Mouse (Mus musculus): ENCODE results near the gene Reep3. TPM values are rescaled to one million over a fixed set of nuclear protein-coding genes. Genes with fewer than 3 reads are reported as not detected.

Gene Reep3
- total and polyA plus RNA-seq, 3 experiments: 21.8 to 23.3 (median 23.2) TPM

- in situ Hi-C loops (cut with MboI; ENCODE audit: low pct_ligation_motif_present, low pct_unique_long_range_greater_than_20kb, low sequenced_read_pairs): no loop called here
- dilution Hi-C loops (cut with MboI; ENCODE audit: extremely low pct_ligation_motif_present, extremely low pct_unique_long_range_greater_than_20kb, low sequenced_read_pairs): no loop called here
- DNase-seq (ENCODE audit: extremely low read depth): peak; percentile 32
- no peak overlapping the region for H3K27ac ChIP-seq (ENCODE audit: insufficient read depth, low read depth)
- H3K79me2 ChIP-seq (replicated peaks; ENCODE audit: control insufficient read depth, extremely low read depth, insufficient read depth, poor library complexity, severe bottlenecking): no peaks in the 10 kb centered on the region
- no peak overlapping the region for H3K9ac ChIP-seq (ENCODE audit: insufficient read depth, low read depth)
- H3K36me3 ChIP-seq (replicated peaks in 1 of 2; ENCODE audit: control insufficient read depth in 1 of 2, insufficient read depth in 1 of 2, low read length in 1 of 2): no peaks in the 10 kb centered on the region
- H3K4me1 ChIP-seq (ENCODE audit: control insufficient read depth in 1 of 2, insufficient read depth in 2 of 2): peaks cover 0 to 3% of the 10 kb centered on the region in 2 experiments; a peak in 2 of 4 replicates
- H3K4me3 ChIP-seq (replicated peaks in 1 of 3; ENCODE audit: low read depth in 2 of 3, low read length in 2 of 3, poor library complexity in 1 of 3): no peak overlapping the region
- H3K27me3 ChIP-seq (replicated peaks): no peaks in the 10 kb centered on the region
- H3K9me3 ChIP-seq (replicated peaks; ENCODE audit: low read length): peaks cover 6% of the 10 kb centered on the region
- no peak overlapping the region for H3K4me2 ChIP-seq (ENCODE audit: insufficient read depth, low read depth, poor library complexity, severe bottlenecking)
- TF ChIP-seq MAFK (IDR thresholded peaks at IDR 0.05; ENCODE audit: insufficient replicate concordance, low read length) (no peak), ZKSCAN1 (IDR thresholded peaks at IDR 0.05; ENCODE audit: borderline replicate concordance, low read depth, low read length) (no peak), EP300 (IDR thresholded peaks at IDR 0.05; ENCODE audit: low read length) (no peak), HCFC1 (IDR thresholded peaks at IDR 0.05; ENCODE audit: low read depth, low read length) (no peak), JUN (IDR thresholded peaks at IDR 0.05; ENCODE audit: insufficient read depth, low read depth, low read length) (no peak), TBP (conservative IDR thresholded peaks at IDR 0.05; ENCODE audit: low read depth, low read length) (no peak), NELFE (IDR thresholded peaks at IDR 0.05; ENCODE audit: low read depth, low read length) (no peak)
Measured at GRCm38 (mm10) chr10:66983043-66983442, 113.7 kb downstream of the Reep3 start.

- Histone ChIP-seq H3K36me3 (replicated peaks in 1 of 2; ENCODE audit: control insufficient read depth in 1 of 2, insufficient read depth in 1 of 2, low read length in 1 of 2) (no peaks in the 10 kb centered on the region), H3K9ac (ENCODE audit: insufficient read depth, low read depth) (no peak overlapping the region), H3K79me2 (replicated peaks; ENCODE audit: control insufficient read depth, extremely low read depth, insufficient read depth, poor library complexity, severe bottlenecking) (no peaks in the 10 kb centered on the region), H3K4me1 (ENCODE audit: control insufficient read depth in 1 of 2, insufficient read depth in 2 of 2) (peaks cover 0 to 3% of the 10 kb centered on the region in 2 experiments; a peak in 2 of 4 replicates), H3K27ac (ENCODE audit: insufficient read depth, low read depth) (no peak overlapping the region), H3K4me2 (ENCODE audit: insufficient read depth, low read depth, poor library complexity, severe bottlenecking) (no peak overlapping the region), H3K4me3 (replicated peaks in 1 of 3; ENCODE audit: low read depth in 2 of 3, low read length in 2 of 3, poor library complexity in 1 of 3) (no peak overlapping the region), H3K27me3 (replicated peaks) (no peaks in the 10 kb centered on the region), H3K9me3 (replicated peaks; ENCODE audit: low read length) (peaks cover 6% of the 10 kb centered on the region)
- no peak for DNase-seq (ENCODE audit: extremely low read depth)
- dilution Hi-C loops (cut with MboI; ENCODE audit: extremely low pct_ligation_motif_present, extremely low pct_unique_long_range_greater_than_20kb, low sequenced_read_pairs) (no loop called here), in situ Hi-C loops (cut with MboI; ENCODE audit: low pct_ligation_motif_present, low pct_unique_long_range_greater_than_20kb, low sequenced_read_pairs) (no loop called here)
- TF ChIP-seq KAT2A (IDR thresholded peaks at IDR 0.05; ENCODE audit: insufficient replicate concordance, low read length) (no peak), E2F4 (IDR thresholded peaks at IDR 0.05; ENCODE audit: insufficient replicate concordance, low read depth, low read length) (no peak), USF2 (conservative IDR thresholded peaks at IDR 0.05; ENCODE audit: low read depth, low read length) (no peak), USF1 (IDR thresholded peaks at IDR 0.05; ENCODE audit: low read depth, low read length) (no peak), SMC3 (IDR thresholded peaks at IDR 0.05; ENCODE audit: low read depth, low read length) (no peak), GABPA (IDR thresholded peaks at IDR 0.05; ENCODE audit: insufficient replicate concordance, low read depth, low read length) (no peak), IRF4 (IDR thresholded peaks at IDR 0.05; ENCODE audit: low read depth, low read length) (no peak), TCF12 (IDR thresholded peaks at IDR 0.05; ENCODE audit: low read depth, low read length) (no peak), ZC3H11A (IDR thresholded peaks at IDR 0.05; ENCODE audit: low read depth, low read length) (no peak), ZNF384 (IDR thresholded peaks at IDR 0.05; ENCODE audit: low read depth, low read length) (no peak), NELFE (IDR thresholded peaks at IDR 0.05; ENCODE audit: low read depth, low read length) (no peak), TBP (conservative IDR thresholded peaks at IDR 0.05; ENCODE audit: low read depth, low read length) (no peak), HCFC1 (IDR thresholded peaks at IDR 0.05; ENCODE audit: low read depth, low read length) (no peak), MYC (IDR thresholded peaks at IDR 0.05; ENCODE audit: low read depth, low read length) (no peak), BHLHE40 (IDR thresholded peaks at IDR 0.05; ENCODE audit: low read depth, low read length) (no peak)
Measured at GRCm38 (mm10) chr10:66978215-66978614, 118.5 kb downstream of the Reep3 start.

Data from CH12.LX (cell line).